Mouse (Mus musculus) right cerebral cortex, postnatal 36 days (tissue): ENCODE results near the gene Plekhh2.
"Not testable (repeated sequence)": the region's sequence is repeated elsewhere in the genome, so short reads cannot be mapped to it uniquely, and the experiment has no call there.

Experiments used
- DNase-seq, 2 experiments: peaks; one replicate each; pipeline ENCODE4 v3.0.0; 2022; ENCODE audit warnings: low spot score in 2 of 2, mixed read lengths in 1 of 2

Gene Plekhh2

GRCm38 (mm10) chr17:84512516-84513085, 906 bp downstream of the Plekhh2 start:
- DNase-seq: no peak

- no peak for DNase-seq
Measured at GRCm38 (mm10) chr17:84515901-84516300, 4.2 kb downstream of the Plekhh2 start.

DNA sequence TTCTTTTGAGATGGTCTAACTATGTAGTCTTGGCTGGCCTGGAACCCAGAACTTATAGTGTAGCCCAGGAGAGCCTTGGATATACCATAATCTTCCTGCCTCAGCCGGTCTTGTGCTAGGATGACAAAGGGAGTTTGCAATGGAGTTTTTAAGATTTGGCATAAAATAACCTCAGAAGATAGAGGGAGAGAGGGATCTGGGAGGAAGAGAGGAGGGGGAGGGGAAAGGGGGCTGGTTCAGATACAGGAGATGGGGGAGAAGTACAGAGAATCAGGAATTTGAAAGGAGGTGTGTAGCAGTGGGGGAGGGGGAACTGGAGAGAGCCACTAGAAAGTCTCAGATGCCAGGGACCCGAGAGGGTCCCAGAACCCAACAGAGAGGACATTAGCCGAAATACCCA, 7.7 kb downstream of the Plekhh2 start:
- no peak for DNase-seq

GRCm38 (mm10) chr17:84520057-84520456, 8.4 kb downstream of the Plekhh2 start:
- no peak for DNase-seq

DNA sequence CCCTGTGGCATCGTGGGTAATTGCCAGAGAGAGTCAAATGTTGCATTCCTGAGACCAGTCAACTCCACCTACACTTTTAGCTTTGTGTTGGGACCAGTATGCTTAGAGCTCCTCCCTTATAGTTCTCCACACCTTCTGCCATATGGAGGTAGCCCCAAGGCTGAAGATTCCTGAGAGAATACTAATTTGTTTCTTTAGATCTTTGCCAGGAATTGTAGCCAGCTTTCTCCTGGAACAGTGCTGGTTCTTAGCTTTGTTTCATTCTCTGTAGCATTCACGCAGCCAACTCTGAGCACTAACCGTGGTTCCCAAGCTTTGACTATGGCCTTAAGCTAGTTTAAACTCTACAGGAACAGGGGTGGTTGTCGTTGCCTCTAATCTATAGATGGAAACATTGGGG, 17.7 kb downstream of the Plekhh2 start:
- DNase-seq: no peak

- DNase-seq: no peak
Measured at GRCm38 (mm10) chr17:84530202-84530796, 18.6 kb downstream of the Plekhh2 start.

- no peak for DNase-seq
Measured at GRCm38 (mm10) chr17:84532909-84533499, 21.3 kb downstream of the Plekhh2 start.

GRCm38 (mm10) chr17:84533841-84534240, 22.1 kb downstream of the Plekhh2 start:
- DNase-seq: no peak

- DNase-seq: no peak
Measured at GRCm38 (mm10) chr17:84534632-84535031, 22.9 kb downstream of the Plekhh2 start.

DNA sequence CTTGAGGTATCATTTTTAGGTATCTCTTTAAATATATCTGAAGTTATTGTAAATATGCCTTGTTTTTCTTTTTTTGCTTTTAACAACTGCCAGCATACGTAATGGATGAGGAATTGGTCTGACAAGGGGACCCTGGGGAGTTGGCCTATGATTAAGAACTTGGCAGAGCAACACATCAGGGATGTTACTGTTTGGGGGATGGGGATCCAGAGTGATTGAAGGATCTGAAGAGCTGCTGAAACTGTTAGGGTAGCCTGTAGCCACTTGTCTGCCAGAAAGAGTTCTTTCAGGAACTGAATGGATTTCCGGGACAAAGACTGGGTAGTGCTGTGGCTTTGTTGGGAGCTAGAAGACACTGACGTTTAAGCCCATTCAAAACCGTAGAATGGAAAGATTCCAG, 23.5 kb downstream of the Plekhh2 start:
- DNase-seq: no peak

DNA sequence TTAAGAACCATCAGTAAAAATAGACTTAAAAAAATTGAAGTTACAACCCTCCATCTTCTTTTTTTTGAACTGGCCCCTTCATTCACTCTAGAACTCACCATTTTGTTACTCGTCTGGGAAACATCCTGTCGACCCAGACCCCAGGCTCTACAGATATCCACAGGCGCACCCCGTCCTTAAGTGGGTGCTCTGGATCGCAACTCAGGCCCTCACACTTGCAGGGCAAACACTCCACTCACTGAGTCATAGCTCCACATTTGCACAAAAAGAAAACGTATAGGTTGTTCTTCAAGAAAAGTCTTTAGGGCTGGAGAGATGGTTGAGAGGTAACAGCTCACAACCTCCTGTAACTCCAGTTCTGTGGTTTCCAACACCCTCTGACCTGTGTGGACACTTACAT, 25.6 kb downstream of the Plekhh2 start:
- no peak for DNase-seq

- no peak for DNase-seq
Measured at GRCm38 (mm10) chr17:84537966-84538365, 26.3 kb downstream of the Plekhh2 start.

DNA sequence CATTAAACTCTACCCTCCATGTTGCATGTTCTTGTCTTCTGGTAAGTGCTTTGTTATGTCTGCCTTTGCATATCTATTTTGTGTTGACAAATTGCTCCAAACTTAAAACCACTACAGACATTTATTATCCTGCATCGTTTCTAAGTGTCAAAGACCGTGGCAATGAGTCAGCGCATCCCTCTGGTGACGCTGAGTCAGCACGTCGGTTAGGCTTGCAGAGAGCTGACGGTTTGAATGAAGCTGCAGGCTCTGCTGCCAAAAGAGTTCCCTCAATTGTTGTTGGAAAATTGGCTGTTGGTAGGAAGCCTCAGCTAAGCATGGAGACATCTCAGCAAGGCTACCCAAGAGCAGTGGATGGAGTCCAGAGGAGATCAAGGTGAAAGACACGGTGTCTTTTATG, 28.9 kb downstream of the Plekhh2 start:
- DNase-seq: no peak

DNA sequence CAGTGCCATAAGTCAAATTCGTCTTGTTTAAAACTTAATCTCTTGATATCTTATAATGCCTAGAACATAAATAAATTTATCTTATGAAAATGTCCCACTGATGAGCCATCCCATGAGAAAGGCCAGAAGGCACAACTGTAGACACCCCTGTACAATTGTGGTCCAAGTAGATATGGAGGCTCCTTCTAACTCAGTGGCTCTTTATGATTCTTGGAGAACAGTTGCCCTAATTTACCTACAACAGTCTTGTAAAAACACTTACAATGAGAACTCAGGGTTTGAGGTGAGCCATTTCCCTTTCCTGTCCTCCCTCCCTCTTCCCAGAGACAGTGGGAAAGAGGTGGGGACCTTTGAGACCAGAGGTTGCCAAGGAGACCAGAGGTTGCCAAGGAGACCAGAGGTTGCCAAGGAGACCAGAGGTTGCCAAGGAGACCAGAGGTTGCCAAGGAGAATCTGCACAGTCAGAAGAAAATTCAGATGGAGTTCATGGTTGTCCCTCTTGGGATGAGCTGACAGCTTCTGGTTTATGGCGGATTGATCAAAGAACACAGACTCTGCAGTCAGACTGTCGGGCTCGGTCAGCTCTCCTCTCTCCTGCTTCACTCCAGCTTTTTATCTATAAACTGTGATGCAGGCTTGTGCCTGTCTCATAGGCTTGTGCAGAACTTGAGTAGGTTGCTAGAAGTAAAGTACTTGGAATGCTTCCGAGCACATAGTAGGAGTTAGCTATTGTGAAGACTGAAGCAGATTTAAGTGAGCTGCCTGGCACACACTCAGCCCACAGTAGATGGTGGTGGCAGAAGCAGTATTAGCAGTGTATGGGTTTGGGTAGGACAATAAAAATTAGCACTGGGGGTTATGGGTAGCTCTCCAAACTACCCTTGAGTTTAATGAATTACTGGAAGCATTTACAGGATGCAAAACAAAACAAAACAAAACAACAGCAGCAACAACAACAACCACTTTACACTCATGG, 39.5 kb downstream of the Plekhh2 start:
- DNase-seq: no peak

DNA sequence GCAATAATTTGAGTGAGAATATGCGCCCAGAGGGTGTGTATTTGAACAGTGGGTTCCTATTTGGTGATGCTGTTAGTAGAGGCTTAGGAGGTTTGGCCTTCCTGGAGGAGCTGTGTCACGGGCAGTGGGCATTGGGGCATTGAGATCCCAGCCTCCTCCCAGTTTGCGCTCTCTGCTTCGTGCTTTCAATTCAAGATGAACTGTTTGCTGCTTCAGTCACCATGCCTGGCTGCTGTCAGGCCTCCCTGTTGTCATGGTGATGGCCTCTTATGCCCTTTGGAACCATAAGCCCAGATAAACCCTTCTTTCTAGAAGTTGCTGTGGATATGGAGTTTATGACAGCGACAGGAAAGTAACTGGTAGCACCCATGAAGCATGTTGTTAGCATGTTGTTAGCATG, 40.5 kb downstream of the Plekhh2 start:
- DNase-seq: no peak

DNA sequence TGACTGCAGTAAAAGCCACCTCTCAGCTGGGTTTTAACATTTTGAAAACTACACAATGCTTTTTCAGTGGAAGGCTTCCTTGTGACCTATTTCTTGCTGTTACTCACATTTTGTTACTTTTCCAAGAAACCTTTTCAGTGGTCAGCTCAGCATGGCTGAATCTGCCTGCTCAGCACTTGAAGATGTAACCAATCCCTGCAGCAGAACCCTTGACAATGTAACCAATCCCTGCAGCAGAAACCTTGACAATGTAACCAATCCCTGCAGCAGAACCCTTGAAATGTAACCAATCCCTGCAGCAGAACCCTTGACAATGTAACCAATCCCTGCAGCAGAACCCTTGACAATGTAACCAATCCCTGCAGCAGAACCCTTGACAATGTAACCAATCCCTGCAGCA, 52.6 kb downstream of the Plekhh2 start:
- not testable (repeated sequence) for DNase-seq

DNA sequence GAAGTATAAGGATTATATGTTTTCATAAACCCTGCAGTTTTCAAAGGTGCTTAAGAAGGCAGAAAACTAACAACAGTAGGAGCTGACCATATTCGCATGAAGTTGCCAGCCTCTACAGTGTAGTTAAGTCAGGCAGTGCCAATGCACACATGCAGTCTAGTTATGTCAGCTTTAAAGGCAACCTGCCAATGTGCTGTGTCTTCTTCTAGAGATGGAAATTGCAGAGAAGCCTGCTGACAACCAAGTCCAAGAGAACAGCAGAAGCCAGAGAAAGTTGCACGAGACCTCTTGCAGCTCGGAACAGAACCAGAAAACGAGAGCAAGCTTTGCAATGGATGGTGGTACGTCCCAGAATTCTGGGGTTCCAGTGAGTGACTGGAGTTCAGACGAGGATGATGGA, 54.1 kb downstream of the Plekhh2 start:
- DNase-seq: no peak

- no peak for DNase-seq
Measured at GRCm38 (mm10) chr17:84566773-84567555, 55.3 kb downstream of the Plekhh2 start.

DNA sequence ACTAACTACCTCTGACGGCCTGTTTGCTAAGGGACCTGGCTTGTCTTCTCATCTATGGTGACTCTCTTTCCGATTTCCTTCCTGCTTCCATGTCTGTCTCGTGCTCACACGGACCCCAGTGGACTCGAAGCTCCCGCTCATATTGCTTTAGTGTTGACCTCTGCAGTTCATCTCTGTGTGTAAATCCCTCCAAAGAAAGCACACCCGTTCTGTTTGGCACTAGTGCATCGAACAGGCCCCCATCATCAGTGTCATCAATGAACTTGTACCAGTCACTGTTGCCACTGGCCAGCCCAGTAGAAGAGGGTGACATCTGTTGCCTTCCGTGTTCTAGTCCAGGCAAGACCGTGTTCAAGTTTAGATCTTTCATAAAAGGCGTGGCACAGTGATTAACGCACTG, 57.1 kb downstream of the Plekhh2 start:
- no peak for DNase-seq

DNA sequence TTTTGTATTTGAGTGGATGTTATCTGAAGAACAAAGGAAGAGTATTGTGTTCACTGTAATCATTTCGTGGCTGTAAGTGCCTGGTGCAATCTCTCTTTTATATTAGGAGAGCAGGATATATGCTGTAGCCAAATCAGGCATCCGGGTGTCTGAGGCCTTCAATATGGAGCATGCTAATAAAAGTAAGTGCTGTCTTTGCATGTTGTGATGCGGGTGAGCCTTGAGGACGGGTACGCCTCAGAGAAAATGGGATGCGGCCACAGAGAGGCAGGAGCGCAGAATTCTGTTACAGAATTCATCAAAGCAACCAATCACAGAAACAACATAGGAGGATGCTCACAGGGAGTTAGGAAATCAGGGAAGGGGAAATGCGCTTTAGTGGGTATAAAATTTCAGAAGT, 58.1 kb downstream of the Plekhh2 start:
- no peak for DNase-seq

DNA sequence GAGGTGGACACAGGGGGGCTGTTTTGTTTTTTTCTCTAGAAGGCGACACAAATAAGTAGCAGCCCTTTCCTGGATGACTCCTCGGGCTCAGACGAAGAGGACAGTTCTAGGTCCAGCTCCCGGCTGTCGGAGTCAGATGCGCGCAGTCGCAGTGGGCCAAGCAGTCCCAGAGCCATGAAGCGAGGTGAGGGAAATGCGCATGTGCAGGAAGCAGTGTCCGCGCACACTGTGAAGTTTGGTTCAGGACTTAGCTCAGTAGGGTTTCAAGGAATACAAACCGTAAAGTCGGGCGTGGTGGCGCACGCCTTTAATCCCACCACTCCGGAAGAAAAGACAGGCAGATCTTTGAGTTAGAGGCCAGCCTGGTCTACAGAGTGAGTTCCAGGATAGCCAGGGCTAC, 59.9 kb downstream of the Plekhh2 start:
- DNase-seq: no peak

DNA sequence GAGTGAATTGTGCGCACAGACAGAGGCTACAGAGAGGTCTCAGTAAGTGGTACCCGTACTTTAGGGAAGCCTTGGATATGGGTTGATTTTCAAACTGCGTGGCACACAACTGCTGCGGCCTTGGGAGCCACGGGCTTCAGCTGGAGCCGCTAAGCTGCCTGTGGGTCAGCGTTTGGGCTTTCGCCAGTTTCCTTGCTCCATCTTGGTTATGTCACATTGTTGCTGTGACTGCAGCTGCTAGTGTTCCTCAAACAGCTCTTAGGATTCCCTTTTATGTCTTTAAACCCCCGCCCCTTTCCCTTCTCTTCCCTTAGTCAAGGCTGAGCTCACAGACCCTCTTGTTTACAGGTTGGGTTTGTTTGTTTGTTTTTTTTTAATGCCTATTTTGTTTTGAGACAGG, 61.6 kb downstream of the Plekhh2 start:
- no peak for DNase-seq
